Mouse (Mus musculus) stomach, embryonic 15.5 days (tissue): ENCODE data around the gene Kcnk16. TPM values are rescaled to one million over a fixed set of nuclear protein-coding genes. Genes with fewer than 3 reads are reported as not detected.

Source experiments
- ATAC-seq: fragments of 200-750 bp; cut with Nextera tagmentation; 2 replicates; pipeline ENCODE4 v1.8.0; 2017; ENCODE audit warnings: low read depth, moderate number of reproducible peaks, moderate TSS enrichment; ENCODE audit not compliant: insufficient read depth, low FRiP score
- H3K27ac ChIP-seq: fragments of 300-500 bp; sonication (generic); 2 replicates; pipeline ENCODE4 v1.5.1; 2015; ENCODE audit warnings: mild to moderate bottlenecking, inconsistent platforms
- H3K27me3 ChIP-seq: fragments of 300-500 bp; sonication (generic); replicated peaks from 2 replicates; pipeline ENCODE4 v1.6.1; 2015; ENCODE audit warnings: inconsistent platforms
- H3K36me3 ChIP-seq: fragments of 300-500 bp; sonication (generic); 2 replicates; pipeline ENCODE4 v1.6.1; 2015; ENCODE audit warnings: inconsistent platforms
- H3K4me1 ChIP-seq: fragments of 300-500 bp; sonication (generic); 2 replicates; pipeline ENCODE4 v1.6.1; 2015; ENCODE audit warnings: inconsistent platforms
- H3K4me2 ChIP-seq: fragments of 300-500 bp; sonication (generic); 2 replicates; pipeline ENCODE4 v1.6.1; 2015; ENCODE audit warnings: mild to moderate bottlenecking, inconsistent platforms
- H3K4me3 ChIP-seq: fragments of 300-500 bp; sonication (generic); replicated peaks from 2 replicates; pipeline ENCODE4 v1.5.1; 2015; ENCODE audit warnings: inconsistent platforms
- H3K9ac ChIP-seq: fragments of 300-500 bp; sonication (generic); 2 replicates; pipeline ENCODE4 v1.6.1; 2015; ENCODE audit warnings: inconsistent platforms
- H3K9me3 ChIP-seq: fragments of 300-500 bp; sonication (generic); 2 replicates; pipeline ENCODE4 v1.6.1; 2016; ENCODE audit warnings: inconsistent platforms
- WGBS: fragments of 180-500 bp; shearing (Covaris S2); methylation state at CpG from one replicate; pipeline ENCODE4 v1.1.7; 2015; 5-methylcytosine and 5-hydroxymethylcytosine counted together
- polyA plus RNA-seq: library from polyadenylated mRNA; unstranded; fragments of >200 nt; fragmentation: Nextera tagmentation; extraction: Ambion mirVana; gene quantifications from 2 replicates; pipeline ENCODE4 v1.2.1, GENCODE M21; 2015

Gene Kcnk16
- polyA plus RNA-seq, 1 experiment from 2014 or later, result 15.5 TPM

DNA sequence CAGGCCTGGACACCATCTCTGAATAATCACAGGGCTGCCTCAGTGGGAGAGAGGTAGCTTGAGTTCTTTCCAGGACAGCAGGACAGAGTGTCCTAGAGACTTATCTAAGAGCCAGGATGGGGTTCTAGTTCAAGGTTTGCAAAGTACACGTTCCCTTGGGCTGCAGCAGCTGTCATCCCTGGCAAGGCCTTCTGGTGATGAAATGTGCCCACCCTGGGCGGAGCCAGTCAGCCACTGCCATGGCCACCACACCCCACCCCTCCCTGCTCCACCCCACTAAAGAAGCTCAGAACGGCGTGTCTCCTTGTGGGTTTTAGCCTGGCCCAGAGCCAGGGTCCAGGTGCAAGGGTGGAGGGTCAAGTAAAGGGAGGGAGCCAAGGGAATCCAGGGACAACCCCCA, 40.7 kb downstream of the Kcnk16 start:
- H3K4me1 ChIP-seq, result peaks cover 5% of the 10 kb centered on the region; the same call in 1 of the 2 replicates
- no peaks in the 10 kb centered on the region for H3K36me3 ChIP-seq
- no peak overlapping the region for H3K4me3 ChIP-seq
- H3K4me2 ChIP-seq, result no peak overlapping the region
- no peaks in the 10 kb centered on the region for H3K27me3 ChIP-seq
- no peak for ATAC-seq
- 33% methylated on average over 4 of the region's 4 CpGs for WGBS
- no peak overlapping the region for H3K27ac ChIP-seq
- H3K9ac ChIP-seq, result no peak overlapping the region
- H3K9me3 ChIP-seq, result no peaks in the 10 kb centered on the region

DNA sequence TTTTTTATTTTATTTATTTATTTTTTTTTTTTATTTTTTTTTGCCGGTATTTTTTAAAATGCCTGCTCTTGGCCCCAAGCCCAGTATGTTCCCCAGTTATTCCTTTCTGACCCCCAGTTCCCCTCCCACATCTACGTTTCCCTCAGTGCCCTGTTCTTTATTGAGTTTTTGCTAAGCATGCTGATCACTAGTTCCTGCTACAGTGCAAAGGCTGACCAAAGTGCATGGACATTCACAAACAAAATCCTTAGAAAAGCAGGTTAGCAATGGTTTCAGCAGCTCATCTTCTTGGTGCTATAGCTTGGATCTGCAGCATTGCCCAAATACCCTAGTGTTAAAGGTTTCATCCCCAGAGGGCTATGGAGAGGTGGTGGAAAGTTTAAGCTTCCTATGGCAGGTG, 42.0 kb downstream of the Kcnk16 start:
- peaks cover 5% of the 10 kb centered on the region; the same call in 1 of the 2 replicates for H3K4me1 ChIP-seq
- H3K36me3 ChIP-seq, result no peaks in the 10 kb centered on the region
- no peak overlapping the region for H3K4me3 ChIP-seq
- no peak overlapping the region for H3K9ac ChIP-seq
- no peaks in the 10 kb centered on the region for H3K9me3 ChIP-seq
- no peak for ATAC-seq
- H3K4me2 ChIP-seq, result no peak overlapping the region
- H3K27me3 ChIP-seq, result no peaks in the 10 kb centered on the region
- 38% methylated on average over 2 of the region's 2 CpGs for WGBS
- no peak overlapping the region for H3K27ac ChIP-seq

DNA sequence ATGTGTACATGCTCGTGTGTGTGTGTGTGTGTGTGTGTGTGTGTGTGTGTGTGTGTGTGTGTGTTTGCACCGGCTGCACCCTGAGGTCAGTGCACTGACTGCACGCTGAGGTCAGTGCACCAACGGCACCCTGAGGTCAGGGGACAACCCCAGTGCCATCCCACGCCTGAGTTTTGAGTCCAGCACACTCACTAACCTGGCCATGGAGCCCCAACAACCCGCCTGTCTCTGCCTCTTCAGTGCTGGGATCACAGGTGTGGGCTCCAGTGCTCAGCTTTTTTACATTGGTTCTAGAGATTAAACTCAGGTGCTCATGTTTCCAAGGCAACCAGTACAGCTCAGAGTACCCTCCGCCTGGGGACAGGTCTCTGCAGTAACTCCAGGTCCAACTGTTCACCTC, 42.5 kb downstream of the Kcnk16 start:
- no peak for ATAC-seq
- Histone ChIP-seq H3K4me3 (no peak overlapping the region), H3K9me3 (no peaks in the 10 kb centered on the region), H3K36me3 (no peaks in the 10 kb centered on the region), H3K4me2 (no peak overlapping the region), H3K4me1 (peaks cover 5% of the 10 kb centered on the region; the same call in 1 of the 2 replicates), H3K27me3 (no peaks in the 10 kb centered on the region), H3K27ac (no peak overlapping the region), H3K9ac (no peak overlapping the region)
- WGBS, result 48% methylated on average over 7 of the region's 7 CpGs

DNA sequence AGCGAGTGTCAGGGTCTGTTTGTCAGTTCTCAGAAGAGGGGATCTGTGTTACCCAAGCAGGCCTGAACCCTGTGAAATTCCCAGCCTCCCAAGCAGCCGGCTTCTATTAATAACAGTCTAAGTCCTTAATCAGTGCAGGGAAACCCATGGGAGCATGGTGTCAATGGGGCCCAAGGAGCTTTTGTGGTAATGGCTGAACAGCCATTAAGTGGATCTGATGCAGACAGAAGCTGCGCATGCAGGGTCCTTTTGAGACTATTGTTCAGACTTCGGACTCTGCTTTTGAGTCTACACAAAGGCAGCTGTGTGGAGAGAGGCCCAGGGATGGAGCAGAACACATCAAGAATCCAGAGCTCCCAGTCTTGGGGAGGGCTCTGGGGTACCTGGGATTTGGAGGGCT, 43.5 kb downstream of the Kcnk16 start:
- no peaks in the 10 kb centered on the region for H3K9me3 ChIP-seq
- H3K9ac ChIP-seq, result no peak overlapping the region
- ATAC-seq, result no peak
- 57% methylated on average over 4 of the region's 4 CpGs for WGBS
- H3K27ac ChIP-seq, result no peak overlapping the region
- H3K4me1 ChIP-seq, result peaks cover 5% of the 10 kb centered on the region; the same call in 1 of the 2 replicates
- H3K27me3 ChIP-seq, result no peaks in the 10 kb centered on the region
- no peak overlapping the region for H3K4me2 ChIP-seq
- no peaks in the 10 kb centered on the region for H3K36me3 ChIP-seq
- no peak overlapping the region for H3K4me3 ChIP-seq

DNA sequence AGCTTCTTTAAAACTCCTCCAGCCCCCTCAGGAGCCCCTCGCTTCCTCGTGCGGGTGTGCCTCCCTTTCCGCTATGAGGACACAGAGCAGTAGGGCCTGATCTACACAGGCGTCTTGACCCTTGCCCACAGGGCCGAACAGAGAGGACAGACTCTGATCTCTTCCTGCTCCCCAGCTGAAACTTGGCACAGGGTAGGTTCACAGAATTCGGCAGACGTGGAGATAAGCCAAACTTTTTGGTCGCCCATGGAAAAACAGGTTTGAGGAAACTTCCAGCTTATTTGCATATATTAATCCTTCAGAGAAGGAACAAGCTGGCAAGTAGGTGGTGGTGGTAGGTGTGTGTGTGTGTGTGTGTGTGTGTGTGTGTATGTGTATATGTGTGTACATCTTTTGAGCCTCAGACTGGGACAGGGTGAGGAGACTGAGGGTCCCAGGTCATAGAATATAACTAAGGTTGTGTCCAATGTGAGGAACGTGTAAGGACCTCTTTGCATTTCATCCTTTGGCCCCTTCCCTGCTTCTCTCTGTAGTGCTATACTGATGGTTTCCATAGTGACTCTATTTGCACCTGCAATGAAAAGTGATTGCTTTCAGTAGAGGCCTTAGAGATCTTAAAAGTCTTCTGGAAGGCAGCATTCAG, 44.3 kb downstream of the Kcnk16 start:
- Histone ChIP-seq H3K9me3 (no peaks in the 10 kb centered on the region), H3K4me2 (no peak overlapping the region), H3K27ac (peak overlapping the region; percentile 41), H3K36me3 (no peaks in the 10 kb centered on the region), H3K27me3 (no peaks in the 10 kb centered on the region), H3K4me1 (peaks cover 5% of the 10 kb centered on the region; the same call in 1 of the 2 replicates), H3K4me3 (no peak overlapping the region), H3K9ac (no peak overlapping the region)
- ATAC-seq, result no peak
- WGBS, result 63% methylated on average over 10 of the region's 10 CpGs

DNA sequence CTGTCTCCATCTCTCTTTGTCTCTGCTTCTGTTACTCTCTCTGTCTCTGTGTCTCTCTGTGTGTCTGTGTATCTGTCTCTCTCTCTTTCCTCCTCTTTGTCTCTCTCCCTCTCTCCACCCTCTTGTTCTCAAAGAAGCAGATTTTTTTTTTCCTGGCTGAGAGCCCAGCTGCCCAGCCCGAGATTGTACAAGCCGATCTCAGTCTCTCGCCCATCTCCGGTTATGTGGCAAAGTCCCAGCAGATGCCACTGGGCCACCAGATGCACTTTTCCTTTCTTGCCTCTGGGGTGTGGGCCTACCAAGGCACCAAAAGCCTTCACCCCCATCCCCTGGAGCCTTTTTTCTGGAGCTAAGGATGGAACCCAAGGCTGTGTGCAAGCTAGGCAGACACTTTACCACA, 44.8 kb downstream of the Kcnk16 start:
- Histone ChIP-seq H3K4me3 (no peak overlapping the region), H3K27ac (peak overlapping the region; percentile 41)
- no peak for ATAC-seq

DNA sequence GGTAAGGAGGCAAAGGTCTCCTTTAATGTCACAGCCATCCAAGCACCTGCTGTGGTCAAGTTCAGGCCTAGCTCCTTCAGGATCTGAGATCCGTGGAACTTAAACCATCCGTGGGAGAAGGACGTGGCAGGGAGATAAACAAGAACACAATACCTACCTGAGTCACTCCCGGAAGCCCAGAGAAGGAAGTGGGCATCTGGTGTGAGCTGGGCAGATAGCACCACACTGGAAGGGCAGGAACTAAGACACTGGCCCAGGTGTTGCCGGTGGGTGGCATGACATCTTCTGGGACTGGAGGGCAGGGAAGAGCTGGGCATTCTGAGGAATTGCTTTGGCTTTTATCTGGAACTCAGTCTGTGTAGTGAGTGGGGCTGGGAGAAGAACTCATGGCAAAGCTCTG, 45.7 kb downstream of the Kcnk16 start:
- Histone ChIP-seq H3K4me2 (no peak overlapping the region), H3K9ac (no peak overlapping the region), H3K27ac (no peak overlapping the region), H3K27me3 (no peaks in the 10 kb centered on the region), H3K4me1 (peaks cover 5% of the 10 kb centered on the region; the same call in 1 of the 2 replicates), H3K4me3 (no peak overlapping the region), H3K9me3 (no peaks in the 10 kb centered on the region), H3K36me3 (no peaks in the 10 kb centered on the region)
- WGBS, result 58% methylated on average over 5 of the region's 5 CpGs
- ATAC-seq, result no peak

More for the DNA sequence above, 44.8 kb downstream of the Kcnk16 start:
- H3K27me3 ChIP-seq, result no peaks in the 10 kb centered on the region
- H3K9ac ChIP-seq, result no peak overlapping the region
- H3K4me2 ChIP-seq, result no peak overlapping the region
- H3K4me1 ChIP-seq, result peaks cover 5% of the 10 kb centered on the region; the same call in 1 of the 2 replicates
- 34% methylated on average over 4 of the region's 4 CpGs for WGBS
- no peaks in the 10 kb centered on the region for H3K9me3 ChIP-seq
- no peaks in the 10 kb centered on the region for H3K36me3 ChIP-seq

DNA sequence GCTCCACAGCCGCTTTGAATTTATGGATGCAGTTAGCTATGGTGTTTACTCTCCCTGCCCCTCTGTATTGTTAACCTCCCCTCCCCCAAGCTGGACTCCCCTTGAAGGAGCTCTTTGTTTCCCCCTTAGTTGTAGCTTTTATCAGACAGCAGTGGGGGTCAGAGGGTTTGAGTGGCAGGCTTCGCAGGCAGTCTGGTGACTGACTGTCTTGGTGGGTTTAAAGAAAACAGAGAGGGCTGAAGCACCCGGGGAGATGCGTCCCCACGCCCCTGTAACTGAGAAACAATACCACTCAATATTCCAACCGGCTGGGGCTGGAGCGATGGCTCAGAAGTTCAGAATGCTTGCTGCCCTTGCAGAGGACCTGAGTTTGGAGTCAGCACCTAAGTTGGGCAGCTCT, 47.9 kb downstream of the Kcnk16 start:
- no peak for ATAC-seq
- Histone ChIP-seq H3K4me2 (no peak overlapping the region), H3K4me1 (peaks cover 5% of the 10 kb centered on the region; the same call in 1 of the 2 replicates), H3K4me3 (no peak overlapping the region), H3K27me3 (no peaks in the 10 kb centered on the region), H3K9ac (no peak overlapping the region), H3K9me3 (no peaks in the 10 kb centered on the region), H3K36me3 (no peaks in the 10 kb centered on the region), H3K27ac (no peak overlapping the region)
- WGBS, result 65% methylated on average over 7 of the region's 7 CpGs

DNA sequence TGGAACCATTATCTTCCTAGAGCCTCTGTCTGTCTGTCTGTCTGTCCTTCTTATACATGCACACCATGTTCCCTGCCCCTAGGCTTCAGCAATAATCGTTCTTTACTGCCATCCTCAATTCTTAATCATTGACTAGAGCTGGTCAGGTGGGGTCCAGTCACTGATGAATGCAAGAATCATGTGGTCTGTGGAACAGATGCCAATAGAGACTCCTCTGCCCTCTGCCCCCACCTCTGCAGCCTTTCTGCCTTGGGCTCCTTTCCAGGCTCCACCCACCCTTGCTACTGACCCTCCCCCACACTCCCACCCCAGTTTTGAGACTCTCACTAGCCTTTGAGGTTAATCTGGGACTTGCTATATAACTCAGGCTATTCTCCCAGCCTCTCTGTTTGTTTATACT, 49.1 kb downstream of the Kcnk16 start:
- ATAC-seq, result no peak
- no peaks in the 10 kb centered on the region for H3K27me3 ChIP-seq
- no peak overlapping the region for H3K4me3 ChIP-seq
- H3K36me3 ChIP-seq, result no peaks in the 10 kb centered on the region
- H3K4me2 ChIP-seq, result no peak overlapping the region
- WGBS, result 55% methylated on average over 1 of the region's 1 CpGs
- no peak overlapping the region for H3K27ac ChIP-seq
- no peaks in the 10 kb centered on the region for H3K9me3 ChIP-seq
- no peak overlapping the region for H3K9ac ChIP-seq
- peaks cover 5% of the 10 kb centered on the region; the same call in 1 of the 2 replicates for H3K4me1 ChIP-seq

DNA sequence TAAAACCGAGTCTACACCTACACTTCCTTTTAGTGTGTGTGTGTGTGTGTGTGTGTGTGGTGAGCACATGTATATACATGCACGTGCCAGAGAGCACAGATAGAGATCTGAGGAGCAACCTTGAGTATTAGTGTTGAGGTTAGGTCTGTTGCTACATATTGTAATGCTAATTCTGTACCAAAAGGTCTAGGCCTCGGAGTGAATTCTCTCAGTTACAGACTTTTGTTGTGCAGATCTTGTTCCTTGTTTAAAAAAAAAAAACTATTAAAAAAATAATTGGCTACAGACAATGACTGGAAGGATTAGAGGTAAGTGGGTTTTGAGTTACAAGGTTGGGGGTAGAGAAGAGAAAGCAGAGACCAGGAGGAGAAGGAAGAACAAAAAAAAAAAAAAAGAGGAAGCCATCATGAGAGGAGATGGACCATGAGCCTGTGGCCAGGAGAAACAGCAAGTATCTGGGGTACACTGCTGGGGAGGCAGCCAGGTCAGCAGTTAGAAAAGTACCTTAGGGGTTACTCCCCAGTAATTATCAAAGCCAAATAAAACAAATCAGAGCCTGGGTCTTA, 51.6 kb downstream of the Kcnk16 start:
- no peak for ATAC-seq
- Histone ChIP-seq H3K9ac (no peak overlapping the region), H3K27me3 (no peaks in the 10 kb centered on the region), H3K4me1 (no peaks in the 10 kb centered on the region), H3K4me3 (no peak overlapping the region), H3K9me3 (no peaks in the 10 kb centered on the region), H3K4me2 (no peak overlapping the region), H3K36me3 (no peaks in the 10 kb centered on the region), H3K27ac (no peak overlapping the region)
- WGBS, result 59% methylated on average over 3 of the region's 3 CpGs

DNA sequence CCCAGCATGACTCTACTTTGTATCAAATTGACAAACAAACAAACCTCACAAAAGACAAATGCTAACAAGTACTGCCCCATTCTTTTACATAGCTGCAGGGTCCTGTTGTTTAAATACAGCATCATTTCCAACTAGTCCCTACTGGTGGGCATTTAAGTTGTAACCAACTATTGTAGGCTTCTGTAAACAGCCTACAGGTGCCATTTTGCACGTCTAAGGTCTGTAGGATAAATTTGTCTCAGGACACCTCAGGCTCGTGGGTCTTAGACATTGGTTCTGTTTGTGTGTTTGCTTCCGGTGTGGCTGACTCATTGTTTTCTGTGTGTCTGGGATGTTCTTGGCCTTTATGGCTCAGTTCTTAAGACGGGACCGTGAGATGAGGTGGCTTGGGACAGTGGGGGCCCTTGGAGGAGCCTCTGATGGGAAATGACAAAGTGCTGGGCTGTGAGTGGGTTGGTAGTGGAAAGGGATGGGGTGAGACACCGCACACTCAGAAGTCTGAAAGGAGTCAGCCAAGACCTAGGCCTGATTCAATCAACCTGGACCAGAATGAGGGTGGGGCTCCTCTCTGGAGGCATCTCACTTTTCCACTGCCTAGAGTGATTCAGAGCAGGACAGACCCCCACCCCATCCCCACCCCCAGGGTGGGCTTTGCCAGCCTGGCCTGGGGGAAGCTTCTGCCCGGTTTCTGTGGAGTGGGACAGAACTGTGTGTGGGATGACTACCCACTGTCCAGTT, 52.3 kb downstream of the Kcnk16 start:
- WGBS, result 78% methylated on average over 7 of the region's 7 CpGs
- no peak overlapping the region for H3K9ac ChIP-seq
- no peak for ATAC-seq
- no peaks in the 10 kb centered on the region for H3K36me3 ChIP-seq
- no peak overlapping the region for H3K4me3 ChIP-seq
- no peaks in the 10 kb centered on the region for H3K9me3 ChIP-seq
- H3K4me1 ChIP-seq, result no peaks in the 10 kb centered on the region
- H3K27me3 ChIP-seq, result no peaks in the 10 kb centered on the region
- H3K27ac ChIP-seq, result no peak overlapping the region
- H3K4me2 ChIP-seq, result no peak overlapping the region

DNA sequence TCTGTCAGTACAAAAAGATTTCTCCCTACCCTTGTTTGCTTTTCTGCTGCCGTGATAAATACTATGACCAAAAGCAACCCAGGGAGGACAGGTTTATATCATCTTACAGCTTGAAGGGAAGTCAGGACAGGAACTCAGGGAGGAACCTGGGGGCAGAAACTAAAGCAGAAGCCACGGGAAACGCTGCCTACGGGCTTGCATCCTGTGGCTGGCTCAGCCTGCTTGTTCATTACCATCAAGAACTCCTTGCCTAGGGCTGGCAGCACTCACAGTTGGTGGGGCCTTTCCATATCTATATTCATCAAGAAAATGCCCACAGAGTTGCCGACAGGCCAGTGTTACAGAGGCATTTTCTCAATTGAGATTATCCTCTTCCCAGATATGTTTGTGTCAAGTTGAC, 53.2 kb downstream of the Kcnk16 start:
- Histone ChIP-seq H3K9me3 (no peaks in the 10 kb centered on the region), H3K27ac (no peak overlapping the region), H3K27me3 (no peaks in the 10 kb centered on the region), H3K9ac (no peak overlapping the region), H3K4me3 (no peak overlapping the region), H3K4me2 (no peak overlapping the region), H3K36me3 (no peaks in the 10 kb centered on the region), H3K4me1 (no peaks in the 10 kb centered on the region)
- no peak for ATAC-seq
- 31% methylated on average over 5 of the region's 5 CpGs for WGBS
